Mouse (Mus musculus) spleen, adult 18-20 months (tissue): ENCODE measurements around the gene Prtn3.

Experiments used
- DNase-seq, 2 experiments: peaks; one replicate each; pipeline ENCODE4 v3.0.0; 2022; ENCODE audit warnings: mixed read lengths in 2 of 2

Prtn3 gene

GRCm38 (mm10) chr10:79912412-79912811, 38.1 kb downstream of the Prtn3 start:
- no peak for DNase-seq

GRCm38 (mm10) chr10:79914131-79914947, 40.1 kb downstream of the Prtn3 start:
- no peak for DNase-seq

GRCm38 (mm10) chr10:79914948-79915596, 40.8 kb downstream of the Prtn3 start:
- no peak for DNase-seq

DNA sequence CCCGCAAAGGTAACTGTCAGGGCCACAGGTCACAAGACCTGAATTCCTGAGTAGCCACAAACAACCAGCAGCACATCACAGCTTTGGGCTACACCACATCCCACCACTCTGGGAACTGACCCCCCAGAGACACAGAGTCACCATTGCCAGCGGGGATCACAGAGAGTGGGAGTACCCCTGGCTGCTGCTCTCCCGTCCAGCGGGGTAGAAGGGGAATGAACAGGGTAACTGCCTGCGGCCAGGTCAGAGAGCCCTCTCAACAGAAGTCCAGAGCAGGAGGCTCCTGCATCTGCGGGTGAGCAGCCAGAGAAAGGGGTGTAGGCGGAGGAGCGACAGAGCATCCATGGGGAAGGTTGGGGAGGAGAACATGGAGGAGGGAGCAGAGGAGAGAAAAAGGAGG, 41.8 kb downstream of the Prtn3 start:
- no peak for DNase-seq

DNA sequence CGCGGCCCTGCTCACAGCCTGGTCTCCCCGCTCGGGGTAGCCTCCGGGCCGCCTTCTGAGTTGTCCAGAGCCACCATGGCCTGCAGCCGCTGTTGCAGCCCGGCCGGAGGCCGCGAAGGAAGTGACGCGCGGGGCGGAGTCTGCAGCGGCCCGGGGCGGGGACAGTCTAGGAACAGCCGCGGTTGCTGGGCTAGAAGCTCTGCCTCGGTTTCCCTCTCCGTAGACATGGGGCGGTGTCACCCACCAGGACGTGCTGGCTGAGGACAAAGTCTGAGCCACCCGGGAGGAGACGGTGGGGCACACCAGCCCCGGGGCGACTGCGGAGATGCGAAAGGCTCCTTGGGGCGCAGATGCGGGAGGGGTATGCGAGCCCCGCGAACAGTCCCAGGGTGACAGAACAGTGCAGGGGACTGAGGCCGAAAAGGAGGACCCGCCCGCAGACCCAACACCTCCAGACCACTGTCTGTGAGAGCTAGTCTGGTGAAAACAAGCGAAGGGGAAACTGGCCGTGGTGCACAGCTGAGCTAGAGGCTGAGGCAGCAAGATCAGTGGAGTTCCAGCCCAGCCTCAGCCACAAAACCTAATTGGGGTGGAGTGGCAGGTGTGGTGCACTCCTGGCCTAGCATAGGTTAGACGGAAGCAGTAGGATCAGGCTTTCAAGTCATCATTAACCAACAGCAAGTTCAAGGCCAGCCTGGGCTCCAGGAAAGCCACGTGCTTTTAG, 42.7 kb downstream of the Prtn3 start, which contains the start of gene Kiss1r:
Gene Kiss1r, plus strand, starts transcription at position 164 of the 724 bp plus-strand sequence.
- DNase-seq = peak; percentile 78 to 92

DNA sequence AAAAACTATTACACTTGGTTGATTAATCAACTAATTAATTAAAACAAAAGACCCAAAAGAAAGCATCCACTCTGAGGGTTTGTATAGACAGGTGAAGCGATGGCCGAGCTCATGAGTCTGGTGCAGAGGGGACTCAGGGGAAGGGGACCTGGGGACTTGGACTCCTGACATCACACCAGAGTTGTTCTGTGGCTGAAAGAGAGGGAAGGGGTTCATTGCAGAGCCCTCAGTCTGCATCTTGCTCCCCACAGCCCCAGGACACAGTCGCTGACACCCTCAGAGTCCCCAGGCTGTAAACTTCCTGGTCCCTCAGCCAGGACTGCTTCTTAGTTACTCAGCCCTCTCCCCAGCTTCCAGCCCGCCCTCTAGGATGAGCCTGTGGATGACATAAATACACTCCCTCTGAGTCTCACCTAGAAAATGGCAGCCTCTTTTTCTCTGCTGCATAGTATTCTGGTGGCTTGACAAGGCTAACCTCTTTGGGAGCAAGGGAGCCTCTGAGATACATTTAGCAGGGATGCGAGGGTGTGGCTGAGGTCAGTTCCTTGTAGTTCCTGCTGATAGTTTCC, 43.3 kb downstream of the Prtn3 start:
- no peak for DNase-seq

- DNase-seq = no peak
Observed at GRCm38 (mm10) chr10:79918231-79919078, 44.2 kb downstream of the Prtn3 start.

DNA sequence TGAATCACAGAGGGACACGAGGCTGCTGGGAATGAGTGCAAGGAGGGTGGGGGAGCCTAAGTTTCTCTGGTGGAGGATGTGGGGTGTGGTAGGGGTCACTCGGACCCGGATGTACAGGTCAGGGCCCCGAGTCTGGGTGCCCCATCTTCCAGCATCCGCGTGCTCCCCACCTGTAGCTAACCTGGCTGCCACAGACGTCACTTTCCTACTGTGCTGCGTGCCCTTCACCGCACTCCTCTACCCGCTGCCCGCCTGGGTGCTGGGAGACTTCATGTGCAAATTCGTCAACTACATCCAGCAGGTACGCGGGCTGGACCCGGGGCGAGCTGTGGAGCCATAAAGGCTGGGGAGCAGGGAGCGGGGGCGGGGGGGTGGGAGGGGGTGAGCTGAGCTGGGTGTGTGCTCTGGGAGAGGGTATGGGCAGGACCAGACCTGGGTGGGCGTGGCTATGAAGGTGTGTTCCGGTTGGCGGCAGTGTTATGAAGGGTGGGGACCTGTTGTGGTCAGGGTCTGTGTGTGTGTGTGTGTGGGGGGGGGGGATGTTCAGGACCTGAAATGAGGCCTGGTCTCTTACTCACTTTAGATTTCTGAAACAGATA, 45.1 kb downstream of the Prtn3 start:
- no peak for DNase-seq

GRCm38 (mm10) chr10:79920056-79920890, 46.0 kb downstream of the Prtn3 start:
- no peak for DNase-seq

DNA sequence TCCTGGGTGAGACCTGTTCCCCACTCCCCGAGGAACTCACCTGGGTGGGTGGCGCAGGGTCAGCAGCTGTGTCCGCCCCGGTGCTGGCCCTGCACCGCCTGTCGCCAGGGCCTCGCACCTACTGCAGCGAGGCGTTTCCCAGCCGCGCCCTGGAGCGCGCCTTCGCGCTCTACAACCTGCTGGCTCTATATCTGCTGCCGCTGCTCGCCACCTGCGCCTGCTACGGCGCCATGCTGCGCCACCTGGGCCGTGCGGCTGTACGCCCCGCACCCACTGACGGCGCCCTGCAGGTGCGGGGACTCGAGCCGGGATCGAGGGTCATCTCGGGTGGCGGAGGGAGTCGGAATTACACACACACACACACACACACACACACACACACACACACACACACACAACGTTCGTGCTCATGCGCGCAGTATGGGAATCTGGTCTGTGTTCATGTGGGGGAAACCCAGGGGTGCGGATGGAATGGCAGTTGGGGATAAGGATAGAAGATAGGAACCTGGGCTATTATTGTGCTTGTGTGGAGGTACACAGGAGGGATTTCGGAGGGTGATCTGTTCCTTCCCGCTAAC, 46.8 kb downstream of the Prtn3 start, which contains the start of gene R3hdm4:
Gene R3hdm4, minus strand, starts transcription at position 251 of the 578 bp plus-strand sequence.
- DNase-seq = no peak

DNA sequence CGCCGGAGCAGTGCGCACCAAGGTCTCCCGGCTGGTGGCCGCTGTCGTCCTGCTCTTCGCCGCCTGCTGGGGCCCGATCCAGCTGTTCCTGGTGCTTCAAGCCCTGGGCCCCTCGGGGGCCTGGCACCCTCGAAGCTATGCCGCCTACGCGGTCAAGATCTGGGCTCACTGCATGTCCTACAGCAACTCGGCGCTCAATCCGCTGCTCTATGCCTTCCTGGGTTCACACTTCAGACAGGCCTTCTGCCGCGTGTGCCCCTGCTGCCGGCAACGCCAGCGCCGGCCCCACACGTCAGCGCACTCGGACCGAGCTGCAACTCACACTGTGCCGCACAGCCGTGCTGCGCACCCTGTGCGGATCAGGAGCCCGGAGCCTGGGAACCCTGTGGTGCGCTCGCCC, 47.3 kb downstream of the Prtn3 start:
- DNase-seq = no peak

GRCm38 (mm10) chr10:79924998-79925784, 50.9 kb downstream of the Prtn3 start:
- peak; percentile 85 to 97 for DNase-seq

- peak in 1 of 2 experiments; percentile 44 for DNase-seq
Observed at GRCm38 (mm10) chr10:79925785-79926490, 51.7 kb downstream of the Prtn3 start.

DNA sequence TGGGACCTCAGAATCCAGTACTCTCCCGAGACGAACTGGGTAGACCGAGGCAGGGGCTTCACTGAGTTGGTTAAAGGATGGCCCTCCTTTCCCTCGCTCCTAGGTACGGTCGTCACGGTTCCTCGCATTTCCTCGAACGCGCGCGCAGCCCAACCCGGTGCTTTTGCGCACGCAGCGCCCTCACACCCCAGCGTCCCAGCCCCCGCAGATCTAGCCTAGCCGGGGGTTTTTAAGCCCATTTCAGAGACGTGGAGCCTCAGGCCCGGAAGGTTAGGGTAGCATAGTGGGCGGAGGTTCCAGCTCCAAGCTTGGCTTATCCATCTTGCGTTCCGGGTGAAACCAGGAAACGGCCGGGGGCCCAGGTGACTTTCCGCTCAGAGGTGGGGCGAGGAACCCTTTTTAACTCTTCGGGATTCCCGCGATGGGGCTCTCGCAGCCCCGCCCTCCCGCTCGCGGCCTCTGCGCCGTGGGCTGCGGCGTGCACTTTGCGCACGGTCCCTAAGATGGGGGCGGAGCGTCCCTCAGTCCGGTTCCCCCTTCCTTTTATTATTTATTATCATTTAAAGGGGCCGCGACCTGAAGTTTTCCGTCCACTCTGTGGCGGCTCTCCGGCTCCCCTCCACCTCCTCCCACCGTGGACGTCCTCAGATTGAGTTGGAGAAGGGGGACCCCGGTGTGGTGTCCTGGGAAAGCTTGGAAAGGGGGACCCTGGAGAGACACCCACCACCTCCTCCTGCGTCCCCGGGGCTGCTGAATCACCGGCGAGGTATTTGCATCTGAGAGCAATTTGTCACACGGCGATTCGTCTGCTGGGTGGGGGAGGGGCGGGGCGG, 52.4 kb downstream of the Prtn3 start, which contains the start of gene Arid3a:
Gene Arid3a, plus strand, starts transcription at position 553 of the 833 bp plus-strand sequence.
- peak; percentile 81 to 90 for DNase-seq

- DNase-seq = peak; percentile 54 to 67
Observed at GRCm38 (mm10) chr10:79927324-79928029, 53.2 kb downstream of the Prtn3 start.

DNA sequence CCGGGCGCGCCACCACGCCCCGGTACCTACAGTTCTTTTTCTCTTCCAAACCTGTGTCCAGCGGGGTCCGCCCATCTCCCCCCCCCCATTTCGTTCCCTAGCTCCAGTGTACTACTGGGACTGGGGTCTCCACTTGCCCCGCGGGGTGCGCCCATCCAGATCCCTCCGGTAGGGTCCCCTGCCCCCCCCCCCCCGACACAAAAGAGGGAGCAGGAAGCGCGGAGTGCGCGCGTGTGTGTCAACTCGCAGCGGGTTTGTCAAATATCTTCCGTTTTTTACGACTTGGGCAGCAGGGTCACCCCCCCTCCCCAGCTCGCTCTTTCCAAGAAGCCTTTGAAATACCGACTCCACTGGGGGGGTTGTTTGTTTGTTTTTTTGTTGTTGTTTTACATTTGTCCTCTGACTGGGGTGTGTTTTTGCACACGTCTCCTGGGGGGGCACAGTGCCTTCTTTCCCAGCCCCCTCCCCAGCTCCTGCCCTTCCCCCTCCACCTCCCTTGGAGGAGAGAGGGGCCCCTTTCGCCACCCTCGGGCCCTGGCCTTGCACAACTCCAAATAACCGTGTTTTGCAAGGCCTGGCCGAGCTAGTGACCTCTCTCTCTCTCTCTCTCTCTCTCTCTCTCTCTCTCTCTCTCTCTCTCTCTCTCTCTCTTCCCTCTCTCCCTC, 53.9 kb downstream of the Prtn3 start:
- DNase-seq = peak in 1 of 2 experiments; percentile 42
